Mouse (Mus musculus): ENCODE measurements around the gene Gm11011. TPM values are rescaled to one million over a fixed set of nuclear protein-coding genes. Genes with fewer than 3 reads are reported as not detected.

The Gm11011 gene
- polyA plus RNA-seq, 1 experiment from 2014 or later, result not detected

DNA sequence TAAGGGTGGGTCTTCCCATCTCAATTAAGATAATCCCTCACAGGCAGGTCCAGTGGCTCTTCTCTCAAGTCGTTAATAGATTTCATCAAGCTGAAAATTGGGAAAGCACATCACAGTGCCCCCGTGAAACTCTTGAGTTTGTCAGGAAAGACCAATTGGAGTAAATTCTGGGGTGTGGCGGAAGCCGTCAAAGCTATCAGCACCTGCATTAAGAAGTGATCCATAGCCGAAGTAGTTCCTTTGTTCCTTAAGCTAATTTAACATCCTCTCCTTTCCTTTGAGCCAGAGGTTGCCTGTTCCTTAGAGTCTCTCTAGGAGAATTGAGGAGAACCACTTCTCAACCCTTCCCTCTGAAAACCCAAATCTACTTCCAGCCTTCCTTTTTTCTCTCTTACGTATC, 28.5 kb upstream of the Gm11011 start:
- Histone ChIP-seq H3K27me3 (ENCODE audit: control insufficient read depth, insufficient read depth, low read depth, low read length) (no peaks in the 10 kb centered on the region), H3K9ac (ENCODE audit: low read depth, low read length) (no peak overlapping the region), H3K9me3 (replicated peaks; ENCODE audit: control insufficient read depth, low read length) (no peaks in the 10 kb centered on the region), H3K4me1 (ENCODE audit: control insufficient read depth, low read depth, low read length) (no peaks in the 10 kb centered on the region), H3K27ac (ENCODE audit: low read length) (no peak overlapping the region), H3K4me3 (ENCODE audit: low read depth, low read length) (no peak overlapping the region), H3K36me3 (ENCODE audit: control insufficient read depth, insufficient read depth) (no peaks in the 10 kb centered on the region), H3K4me2 (ENCODE audit: low read depth, low read length) (no peak overlapping the region)
- 55% methylated on average over 6 of the region's 6 CpGs for WGBS (ENCODE audit: insufficient replicate concordance)
- ATAC-seq (ENCODE audit: low read depth), result no peak

GRCm38 (mm10) chr2:169614683-169615082, 27.1 kb upstream of the Gm11011 start:
- H3K4me1 ChIP-seq (ENCODE audit: control insufficient read depth, low read depth, low read length), result no peaks in the 10 kb centered on the region
- no peak overlapping the region for H3K4me3 ChIP-seq (ENCODE audit: low read depth, low read length)
- no peak for ATAC-seq (ENCODE audit: low read depth)
- no peak overlapping the region for H3K27ac ChIP-seq (ENCODE audit: low read length)
- no peaks in the 10 kb centered on the region for H3K9me3 ChIP-seq (replicated peaks; ENCODE audit: control insufficient read depth, low read length)
- 41% methylated on average over 4 of the region's 4 CpGs for whole genome bisulfite sequencing (ENCODE audit: insufficient replicate concordance)
- H3K27me3 ChIP-seq (ENCODE audit: control insufficient read depth, insufficient read depth, low read depth, low read length), result no peaks in the 10 kb centered on the region
- no peak overlapping the region for H3K9ac ChIP-seq (ENCODE audit: low read depth, low read length)
- H3K36me3 ChIP-seq (ENCODE audit: control insufficient read depth, insufficient read depth), result no peaks in the 10 kb centered on the region
- H3K4me2 ChIP-seq (ENCODE audit: low read depth, low read length), result no peak overlapping the region

GRCm38 (mm10) chr2:169611557-169611956, 24.0 kb upstream of the Gm11011 start:
- Histone ChIP-seq H3K4me1 (ENCODE audit: control insufficient read depth, low read depth, low read length) (no peaks in the 10 kb centered on the region), H3K4me3 (ENCODE audit: low read depth, low read length) (no peak overlapping the region), H3K4me2 (ENCODE audit: low read depth, low read length) (no peak overlapping the region), H3K36me3 (ENCODE audit: control insufficient read depth, insufficient read depth) (no peaks in the 10 kb centered on the region), H3K27ac (ENCODE audit: low read length) (no peak overlapping the region), H3K9ac (ENCODE audit: low read depth, low read length) (no peak overlapping the region), H3K9me3 (replicated peaks; ENCODE audit: control insufficient read depth, low read length) (no peaks in the 10 kb centered on the region), H3K27me3 (ENCODE audit: control insufficient read depth, insufficient read depth, low read depth, low read length) (no peaks in the 10 kb centered on the region)
- 35% methylated on average over 7 of the region's 7 CpGs for WGBS (ENCODE audit: insufficient replicate concordance)
- no peak for ATAC-seq (ENCODE audit: low read depth)

GRCm38 (mm10) chr2:169610882-169611281, 23.3 kb upstream of the Gm11011 start:
- H3K27ac ChIP-seq (ENCODE audit: low read length), result no peak overlapping the region
- no peak overlapping the region for H3K9ac ChIP-seq (ENCODE audit: low read depth, low read length)
- no peak for ATAC-seq (ENCODE audit: low read depth)
- H3K4me1 ChIP-seq (ENCODE audit: control insufficient read depth, low read depth, low read length), result no peaks in the 10 kb centered on the region
- 49% methylated on average over 8 of the region's 8 CpGs for WGBS (ENCODE audit: insufficient replicate concordance)
- no peak overlapping the region for H3K4me2 ChIP-seq (ENCODE audit: low read depth, low read length)
- H3K27me3 ChIP-seq (ENCODE audit: control insufficient read depth, insufficient read depth, low read depth, low read length), result no peaks in the 10 kb centered on the region
- no peak overlapping the region for H3K4me3 ChIP-seq (ENCODE audit: low read depth, low read length)
- H3K36me3 ChIP-seq (ENCODE audit: control insufficient read depth, insufficient read depth), result no peaks in the 10 kb centered on the region
- no peaks in the 10 kb centered on the region for H3K9me3 ChIP-seq (replicated peaks; ENCODE audit: control insufficient read depth, low read length)

DNA sequence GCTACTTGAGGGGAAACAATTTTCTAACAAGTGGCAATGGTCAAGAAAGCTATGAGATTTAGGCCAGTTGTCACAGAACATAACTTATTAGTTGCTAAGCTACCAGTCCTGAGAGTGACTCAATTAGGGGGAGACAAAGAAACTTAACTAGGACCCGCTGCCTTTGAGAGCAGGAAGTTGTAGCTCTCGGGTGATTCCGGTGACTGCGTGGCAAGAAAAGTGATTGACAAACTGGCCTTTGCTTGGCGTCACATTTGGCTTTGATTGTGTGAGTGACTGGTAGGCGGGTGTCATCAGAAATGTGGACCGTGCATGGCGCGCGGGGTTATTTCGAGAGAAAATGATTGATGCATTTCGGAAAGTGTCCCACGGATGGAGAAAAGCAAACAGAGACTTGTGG, 22.4 kb upstream of the Gm11011 start:
- no peaks in the 10 kb centered on the region for H3K9me3 ChIP-seq (replicated peaks; ENCODE audit: control insufficient read depth, low read length)
- no peak for ATAC-seq (ENCODE audit: low read depth)
- no peak overlapping the region for H3K4me3 ChIP-seq (ENCODE audit: low read depth, low read length)
- no peak overlapping the region for H3K4me2 ChIP-seq (ENCODE audit: low read depth, low read length)
- H3K36me3 ChIP-seq (ENCODE audit: control insufficient read depth, insufficient read depth), result no peaks in the 10 kb centered on the region
- WGBS (ENCODE audit: insufficient replicate concordance), result 13% methylated on average over 13 of the region's 13 CpGs
- H3K9ac ChIP-seq (ENCODE audit: low read depth, low read length), result no peak overlapping the region
- no peaks in the 10 kb centered on the region for H3K4me1 ChIP-seq (ENCODE audit: control insufficient read depth, low read depth, low read length)
- no peaks in the 10 kb centered on the region for H3K27me3 ChIP-seq (ENCODE audit: control insufficient read depth, insufficient read depth, low read depth, low read length)
- H3K27ac ChIP-seq (ENCODE audit: low read length), result no peak overlapping the region

DNA sequence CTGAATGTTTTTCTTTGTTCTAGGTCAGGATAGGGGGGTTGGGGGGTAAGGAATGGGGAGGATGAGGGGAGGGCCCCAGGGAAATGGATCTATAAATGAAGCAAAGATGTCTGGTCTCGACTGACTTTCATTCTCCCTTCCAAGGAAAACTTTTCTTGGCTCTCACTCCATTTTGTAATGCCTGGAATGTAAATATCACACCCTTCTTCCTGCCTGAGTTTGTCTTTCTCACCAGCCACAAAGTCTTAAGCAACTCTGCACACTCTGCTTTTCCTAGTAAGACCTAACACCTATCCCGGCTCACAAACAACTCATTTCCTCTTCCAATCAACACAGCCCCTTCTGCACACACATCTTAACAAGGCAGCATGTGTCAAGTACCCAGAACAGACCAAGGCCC, 20.2 kb upstream of the Gm11011 start:
- no peaks in the 10 kb centered on the region for H3K36me3 ChIP-seq (ENCODE audit: control insufficient read depth, insufficient read depth)
- H3K27me3 ChIP-seq (ENCODE audit: control insufficient read depth, insufficient read depth, low read depth, low read length), result no peaks in the 10 kb centered on the region
- 26% methylated on average over 2 of the region's 2 CpGs for WGBS (ENCODE audit: insufficient replicate concordance)
- no peaks in the 10 kb centered on the region for H3K4me1 ChIP-seq (ENCODE audit: control insufficient read depth, low read depth, low read length)
- no peak overlapping the region for H3K4me3 ChIP-seq (ENCODE audit: low read depth, low read length)
- ATAC-seq (ENCODE audit: low read depth), result no peak
- H3K27ac ChIP-seq (ENCODE audit: low read length), result no peak overlapping the region
- no peak overlapping the region for H3K9ac ChIP-seq (ENCODE audit: low read depth, low read length)
- no peaks in the 10 kb centered on the region for H3K9me3 ChIP-seq (replicated peaks; ENCODE audit: control insufficient read depth, low read length)
- no peak overlapping the region for H3K4me2 ChIP-seq (ENCODE audit: low read depth, low read length)

DNA sequence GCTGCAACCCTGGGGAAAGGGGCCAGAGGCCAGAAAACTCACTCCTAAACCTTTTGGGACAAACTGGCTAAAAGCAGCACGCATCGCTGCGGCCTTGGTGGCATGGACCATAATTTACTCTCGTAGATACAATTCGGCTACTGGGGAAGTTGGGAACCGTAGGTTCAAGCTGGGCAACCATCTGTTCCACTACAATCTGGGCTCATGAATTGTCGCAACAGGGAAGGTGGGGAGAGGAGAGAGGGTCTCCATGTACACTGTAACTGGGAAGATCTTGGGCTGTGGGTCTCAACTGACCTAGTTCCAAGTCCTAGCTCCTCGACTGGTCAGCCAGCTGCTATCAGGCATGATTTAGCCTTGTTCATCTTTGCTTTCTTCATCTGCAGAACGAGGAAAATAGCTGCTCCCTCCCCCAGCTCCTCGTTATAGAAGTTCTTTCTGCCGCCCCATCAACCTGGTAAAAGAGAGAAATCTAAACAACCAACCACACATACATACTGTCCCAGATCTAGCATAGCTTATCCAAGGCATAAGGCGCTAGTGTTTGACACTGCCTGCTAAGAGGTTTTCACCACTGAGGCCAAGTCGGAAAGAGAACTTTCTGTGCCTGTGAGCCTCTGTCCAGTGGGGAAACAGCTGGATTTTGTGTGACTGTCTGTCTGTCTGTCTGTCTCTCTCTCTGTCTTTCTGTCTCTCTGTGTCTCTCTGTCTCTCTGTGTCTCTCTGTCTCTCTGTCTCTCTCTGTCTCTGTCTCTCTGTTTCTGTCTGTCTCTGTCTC, 19.5 kb upstream of the Gm11011 start:
- Histone ChIP-seq H3K9ac (ENCODE audit: low read depth, low read length) (no peak overlapping the region), H3K27ac (ENCODE audit: low read length) (no peak overlapping the region), H3K27me3 (ENCODE audit: control insufficient read depth, insufficient read depth, low read depth, low read length) (no peaks in the 10 kb centered on the region), H3K36me3 (ENCODE audit: control insufficient read depth, insufficient read depth) (no peaks in the 10 kb centered on the region), H3K4me3 (ENCODE audit: low read depth, low read length) (no peak overlapping the region), H3K9me3 (replicated peaks; ENCODE audit: control insufficient read depth, low read length) (no peaks in the 10 kb centered on the region), H3K4me1 (ENCODE audit: control insufficient read depth, low read depth, low read length) (no peaks in the 10 kb centered on the region), H3K4me2 (ENCODE audit: low read depth, low read length) (no peak overlapping the region)
- ATAC-seq (ENCODE audit: low read depth), result no peak
- WGBS (ENCODE audit: insufficient replicate concordance), result 57% methylated on average over 13 of the region's 13 CpGs

DNA sequence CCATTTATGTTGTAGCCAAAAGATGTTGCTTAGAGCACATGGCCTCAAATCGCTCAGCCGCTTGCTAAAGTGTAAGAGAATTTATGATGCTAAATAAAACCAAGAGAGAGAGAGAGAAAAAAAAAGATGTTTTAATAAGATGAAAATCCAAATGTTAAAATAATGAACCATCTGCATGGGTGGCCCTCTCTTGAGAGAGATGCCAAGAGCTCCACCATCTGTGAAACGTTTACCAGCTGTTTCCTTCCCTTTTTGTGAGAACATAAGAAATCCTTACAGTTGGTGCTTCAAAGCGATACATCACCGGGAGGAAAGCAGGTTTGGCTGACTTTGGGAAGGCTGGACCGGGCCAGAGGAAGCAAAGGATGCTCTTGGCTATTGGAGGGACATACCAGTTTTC, 12.6 kb upstream of the Gm11011 start:
- H3K9me3 ChIP-seq (replicated peaks; ENCODE audit: control insufficient read depth, low read length), result no peaks in the 10 kb centered on the region
- no peak for ATAC-seq (ENCODE audit: low read depth)
- H3K4me3 ChIP-seq (ENCODE audit: low read depth, low read length), result no peak overlapping the region
- no peaks in the 10 kb centered on the region for H3K27me3 ChIP-seq (ENCODE audit: control insufficient read depth, insufficient read depth, low read depth, low read length)
- H3K4me2 ChIP-seq (ENCODE audit: low read depth, low read length), result no peak overlapping the region
- no peak overlapping the region for H3K9ac ChIP-seq (ENCODE audit: low read depth, low read length)
- no peak overlapping the region for H3K27ac ChIP-seq (ENCODE audit: low read length)
- WGBS (ENCODE audit: insufficient replicate concordance), result 40% methylated on average over 6 of the region's 6 CpGs
- H3K36me3 ChIP-seq (ENCODE audit: control insufficient read depth, insufficient read depth), result no peaks in the 10 kb centered on the region
- H3K4me1 ChIP-seq (ENCODE audit: control insufficient read depth, low read depth, low read length), result no peaks in the 10 kb centered on the region

- H3K9ac ChIP-seq (ENCODE audit: low read depth, low read length), result no peak overlapping the region
- 71% methylated on average over 4 of the region's 4 CpGs for WGBS (ENCODE audit: insufficient replicate concordance)
- ATAC-seq (ENCODE audit: low read depth), result no peak
- H3K4me2 ChIP-seq (ENCODE audit: low read depth, low read length), result no peak overlapping the region
- H3K36me3 ChIP-seq (ENCODE audit: control insufficient read depth, insufficient read depth), result no peaks in the 10 kb centered on the region
- H3K9me3 ChIP-seq (replicated peaks; ENCODE audit: control insufficient read depth, low read length), result no peaks in the 10 kb centered on the region
- H3K4me3 ChIP-seq (ENCODE audit: low read depth, low read length), result no peak overlapping the region
- H3K4me1 ChIP-seq (ENCODE audit: control insufficient read depth, low read depth, low read length), result no peaks in the 10 kb centered on the region
- H3K27me3 ChIP-seq (ENCODE audit: control insufficient read depth, insufficient read depth, low read depth, low read length), result no peaks in the 10 kb centered on the region
- H3K27ac ChIP-seq (ENCODE audit: low read length), result no peak overlapping the region
Measured at GRCm38 (mm10) chr2:169599591-169599990, 12.0 kb upstream of the Gm11011 start.
